Mouse (Mus musculus): ENCODE data around the gene Ctnnbl1. TPM values are rescaled to one million over a fixed set of nuclear protein-coding genes. Genes with fewer than 3 reads are reported as not detected.

The Ctnnbl1 gene
- 99.9 TPM for polyA plus RNA-seq (2017; shearing (Covaris generic))

GRCm38 (mm10) chr2:157736854-157737850 is at the start of gene Ctnnbl1:
TSS of gene Ctnnbl1 (plus strand) at chr2:157737401.

GRCm38 (mm10) chr2:157914105-157914764 is 177.0 kb downstream of the Ctnnbl1 start, which contains the start of gene Vstm2l:
TSS of gene Vstm2l (plus strand) at chr2:157914653.

Other genes starting within 250 kb of the Ctnnbl1 start
- gene Nnat, start 177.3 kb upstream of the Ctnnbl1 start, polyA plus RNA-seq (2017; shearing (Covaris generic)), result 0.28 TPM
- 21.3 TPM for gene Blcap, start 166.1 kb upstream of the Ctnnbl1 start, polyA plus RNA-seq (2017; shearing (Covaris generic))
- not detected for gene Vstm2l, start 177.3 kb downstream of the Ctnnbl1 start, polyA plus RNA-seq (2017; shearing (Covaris generic))